Mouse (Mus musculus): ENCODE measurements around the gene Ubr1. TPM values are rescaled to one million over a fixed set of nuclear protein-coding genes. Genes with fewer than 3 reads are reported as not detected.
"Not testable (repeated sequence)": the region's sequence is repeated elsewhere in the genome, so short reads cannot be mapped to it uniquely, and the experiment has no call there.

Ubr1 gene
- total RNA-seq, 2 experiments from 2014 or later = 21.9 TPM

DNA sequence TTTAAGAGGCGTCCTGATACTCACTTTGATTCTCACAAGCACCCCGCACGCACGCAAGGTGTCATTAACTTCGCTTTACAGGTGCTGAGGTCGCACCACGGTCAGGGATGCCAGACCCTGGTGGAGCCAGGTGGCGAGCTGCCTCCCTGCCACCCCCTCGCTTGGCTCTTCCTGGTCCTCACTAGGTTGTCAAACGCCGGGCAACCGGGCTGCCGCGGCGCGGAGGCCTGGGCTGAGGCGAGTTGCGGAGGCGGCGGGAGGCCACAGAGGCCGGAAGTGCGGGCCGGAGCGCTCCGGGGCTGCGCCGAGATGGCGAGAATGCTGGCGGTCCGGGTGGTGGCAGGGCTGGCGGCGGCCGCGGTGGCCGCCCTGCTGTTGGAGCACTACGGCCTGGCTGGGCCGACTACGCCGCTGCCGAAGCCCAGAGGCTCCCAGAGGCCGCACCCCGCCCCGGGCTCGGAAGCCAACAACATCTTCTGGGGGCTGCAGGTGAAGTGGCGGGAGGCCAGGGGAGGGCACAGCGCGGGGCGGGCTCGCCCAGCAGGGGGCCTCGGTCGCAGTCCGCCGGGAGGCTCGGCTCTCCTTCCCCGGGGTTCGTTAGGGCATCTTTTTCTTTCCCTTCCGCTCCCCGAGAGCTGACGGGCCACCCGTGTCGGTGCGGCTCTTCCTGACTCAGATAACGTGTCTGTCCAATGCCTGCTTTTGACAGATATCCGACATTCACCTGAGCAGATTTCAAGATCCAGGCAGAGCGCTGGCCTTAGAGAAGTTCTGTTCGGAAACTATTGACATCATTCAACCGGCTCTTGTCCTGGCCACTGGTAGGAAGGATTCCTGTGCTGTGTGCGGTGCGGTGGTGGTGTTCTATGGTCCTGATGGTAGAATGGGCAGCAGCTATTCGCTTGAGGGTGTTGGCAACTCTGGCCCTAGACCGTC, 6.7 kb upstream of the Ubr1 start, which contains the start of gene Tmem62:
Gene Tmem62 (plus strand): TSS at position 28 of the 936 bp plus-strand sequence.
- ATAC-seq (replicated peaks; ENCODE audit: low FRiP score, poor library complexity, severe bottlenecking) = peak; percentile 82

GRCm38 (mm10) chr2:120976308-120976707, 5.8 kb upstream of the Ubr1 start:
- peak; percentile 61 for ATAC-seq (replicated peaks; ENCODE audit: low FRiP score, poor library complexity, severe bottlenecking)

GRCm38 (mm10) chr2:120972964-120973363, 2.4 kb upstream of the Ubr1 start:
- no peak for ATAC-seq (replicated peaks; ENCODE audit: low FRiP score, poor library complexity, severe bottlenecking)

- ATAC-seq (replicated peaks; ENCODE audit: low FRiP score, poor library complexity, severe bottlenecking) = not testable (repeated sequence)
These were observed 1.7 kb upstream of the Ubr1 start for GRCm38 (mm10) chr2:120972257-120972656.

DNA sequence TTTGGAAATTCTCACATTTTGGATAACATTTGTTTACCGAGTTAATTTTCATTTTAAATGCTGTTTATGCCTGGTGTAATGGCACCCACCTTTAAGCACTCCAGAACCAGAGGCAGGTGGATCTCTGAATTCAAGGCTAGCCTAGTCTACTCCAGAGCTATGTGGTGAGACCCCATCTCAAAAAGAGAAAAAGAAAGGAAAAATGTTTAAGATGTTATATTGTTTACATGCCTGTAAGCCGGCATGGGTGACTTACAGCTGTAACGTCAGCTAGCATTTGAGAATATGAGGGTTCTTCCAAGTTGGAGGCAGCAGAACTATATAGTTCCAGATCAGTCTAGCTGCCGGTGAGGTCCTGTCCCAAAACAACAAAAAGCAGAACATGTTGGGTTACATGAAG, 1.3 kb upstream of the Ubr1 start:
- ATAC-seq (replicated peaks; ENCODE audit: low FRiP score, poor library complexity, severe bottlenecking) = no peak

- peak; percentile 62 for ATAC-seq (replicated peaks; ENCODE audit: low FRiP score, poor library complexity, severe bottlenecking)
These were observed 423 bp downstream of the Ubr1 start for GRCm38 (mm10) chr2:120970045-120970539.

- ATAC-seq (replicated peaks; ENCODE audit: low FRiP score, poor library complexity, severe bottlenecking) = no peak
These were observed 5.0 kb downstream of the Ubr1 start for GRCm38 (mm10) chr2:120965486-120965885.

DNA sequence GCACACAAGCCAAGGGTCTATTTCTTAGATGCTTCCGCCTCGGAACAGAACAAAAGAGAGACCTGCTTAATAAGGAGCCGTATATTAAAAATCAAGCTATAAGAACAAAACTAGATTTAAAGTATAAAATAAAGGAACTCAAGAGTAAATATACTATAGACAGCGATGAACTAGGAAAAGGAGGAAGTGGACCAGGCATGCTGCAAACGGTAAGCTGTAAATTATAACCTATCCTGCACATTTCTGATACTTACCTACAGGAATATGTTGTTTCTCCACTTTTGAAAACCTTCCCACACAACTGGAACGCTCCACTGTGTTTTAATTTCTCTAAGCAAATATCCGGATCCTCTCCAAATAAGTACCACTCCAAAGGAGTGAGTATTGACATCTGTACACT, 7.4 kb downstream of the Ubr1 start:
- ATAC-seq (replicated peaks; ENCODE audit: low FRiP score, poor library complexity, severe bottlenecking) = no peak

- no peak for ATAC-seq (replicated peaks; ENCODE audit: low FRiP score, poor library complexity, severe bottlenecking)
These were observed 10.3 kb downstream of the Ubr1 start for GRCm38 (mm10) chr2:120960261-120960660.

DNA sequence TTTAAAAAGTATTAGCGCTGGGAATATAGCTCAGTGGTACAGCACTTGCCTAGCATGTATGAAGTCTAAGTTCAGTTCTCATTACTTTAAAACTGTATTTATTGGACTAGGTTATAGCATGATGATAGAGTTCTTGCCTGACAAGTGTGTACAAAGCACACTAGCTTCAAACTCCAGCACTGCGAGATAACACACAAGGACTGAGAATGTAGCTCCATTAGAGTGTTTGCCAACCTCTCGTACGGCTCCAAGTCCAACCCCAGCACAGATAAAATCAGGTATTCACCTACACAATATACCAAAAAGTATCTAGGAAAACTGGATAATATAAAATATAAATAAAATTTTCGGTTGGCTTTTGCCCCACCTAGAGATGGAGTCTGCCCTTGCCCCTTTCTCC, 10.7 kb downstream of the Ubr1 start:
- ATAC-seq (replicated peaks; ENCODE audit: low FRiP score, poor library complexity, severe bottlenecking) = no peak

- no peak for ATAC-seq (replicated peaks; ENCODE audit: low FRiP score, poor library complexity, severe bottlenecking)
These were observed 11.2 kb downstream of the Ubr1 start for GRCm38 (mm10) chr2:120959363-120959762.

DNA sequence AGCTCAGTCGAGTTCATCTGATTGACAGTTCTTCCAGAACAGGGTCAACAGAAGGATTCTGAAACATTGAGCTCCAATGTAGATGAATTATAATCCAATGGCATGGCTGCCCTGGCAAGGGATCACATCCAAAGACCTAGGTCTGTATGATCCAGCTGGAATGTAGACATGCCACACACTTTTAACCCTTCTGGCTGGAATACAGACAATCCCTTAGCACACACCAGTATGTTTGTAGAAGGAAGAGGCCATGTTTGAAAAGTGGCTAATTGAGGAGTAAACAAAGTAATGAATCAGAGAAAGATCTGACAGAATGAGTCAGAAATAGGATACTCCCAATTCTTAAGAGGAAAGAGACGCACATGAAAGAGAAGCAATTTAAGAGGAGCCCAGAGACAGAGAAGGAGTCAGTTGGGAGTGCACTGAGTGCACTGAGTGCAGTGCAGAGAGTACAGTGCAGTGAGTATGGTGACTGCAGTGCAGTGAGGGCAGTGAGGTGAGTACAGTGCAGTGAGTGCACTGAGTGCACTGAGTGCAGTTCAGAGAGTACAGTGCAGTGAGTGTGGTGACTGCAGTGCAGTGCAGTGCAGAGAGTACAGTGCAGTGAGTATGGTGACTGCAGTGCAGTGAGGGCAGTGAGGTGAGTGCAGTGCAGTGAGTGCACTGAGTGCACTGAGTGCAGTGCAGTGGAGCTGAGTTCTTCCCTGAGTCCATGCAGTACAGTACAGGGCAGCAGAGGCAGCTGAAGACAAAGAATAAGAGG, 18.2 kb downstream of the Ubr1 start:
- ATAC-seq (replicated peaks; ENCODE audit: low FRiP score, poor library complexity, severe bottlenecking) = peak; percentile 49; the same call in 1 of the 2 replicates

- no peak for ATAC-seq (replicated peaks; ENCODE audit: low FRiP score, poor library complexity, severe bottlenecking)
These were observed 19.3 kb downstream of the Ubr1 start for GRCm38 (mm10) chr2:120951208-120951607.

DNA sequence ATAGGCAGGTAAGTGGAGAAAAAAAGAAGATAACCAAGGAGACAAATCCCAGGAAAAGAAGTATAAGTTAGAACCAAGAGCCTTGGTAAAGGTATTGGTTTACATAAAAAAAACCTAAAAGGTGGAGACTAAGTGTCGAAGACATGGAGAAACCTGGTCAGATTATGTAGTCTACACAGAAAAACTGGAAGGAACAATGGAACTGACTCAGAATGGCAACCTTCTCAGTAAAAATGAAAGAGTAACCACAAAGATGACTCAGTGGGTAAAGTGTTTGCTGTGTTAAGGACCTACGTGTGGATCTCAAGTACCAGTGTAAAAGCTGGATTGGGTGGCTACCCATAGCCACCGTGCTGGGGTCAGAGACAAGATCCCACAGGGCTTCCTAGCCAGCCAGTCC, 37.5 kb downstream of the Ubr1 start:
- ATAC-seq (replicated peaks; ENCODE audit: low FRiP score, poor library complexity, severe bottlenecking) = no peak

DNA sequence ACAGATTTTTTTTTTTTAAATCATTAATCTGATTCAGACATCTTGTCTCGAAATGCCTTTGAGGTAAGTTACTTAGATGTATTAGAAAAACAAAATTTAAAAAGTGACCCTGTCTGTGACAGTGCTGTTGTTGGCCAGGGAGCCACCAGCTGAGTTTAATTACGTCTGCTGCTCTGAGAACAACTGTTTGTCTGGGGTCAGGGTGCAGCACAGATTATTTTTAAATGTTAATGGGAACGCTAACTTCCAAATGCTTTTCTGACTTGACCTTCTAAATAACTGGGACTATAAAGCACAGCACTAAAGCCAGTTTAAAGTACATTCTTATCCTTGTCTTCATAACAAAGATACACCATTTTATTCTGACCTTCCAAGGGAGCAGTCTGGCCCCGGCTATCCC, 61.0 kb downstream of the Ubr1 start:
- no peak for ATAC-seq (replicated peaks; ENCODE audit: low FRiP score, poor library complexity, severe bottlenecking)

- ATAC-seq (replicated peaks; ENCODE audit: low FRiP score, poor library complexity, severe bottlenecking) = no peak
These were observed 74.2 kb downstream of the Ubr1 start for GRCm38 (mm10) chr2:120896361-120896760.

DNA sequence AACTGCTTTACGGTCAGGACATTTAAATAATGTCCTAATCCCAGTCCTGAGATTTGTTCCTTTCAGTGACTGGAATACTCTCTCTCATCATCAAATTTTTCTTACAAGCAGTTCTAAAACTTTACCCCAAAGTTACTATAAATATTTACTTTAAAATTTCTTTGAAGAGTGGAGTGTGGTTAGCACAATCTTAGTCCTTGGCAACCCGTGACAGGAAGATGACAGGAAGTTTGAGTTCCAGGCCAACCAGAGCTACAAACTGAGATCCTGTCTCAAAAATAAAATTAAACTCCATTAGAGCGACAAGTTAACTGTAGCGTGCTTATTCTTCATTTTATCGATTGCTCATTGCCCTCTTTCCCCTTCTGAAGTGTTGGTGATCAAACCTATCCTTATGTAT, 82.9 kb downstream of the Ubr1 start:
- no peak for ATAC-seq (replicated peaks; ENCODE audit: low FRiP score, poor library complexity, severe bottlenecking)

GRCm38 (mm10) chr2:120873192-120873591, 97.3 kb downstream of the Ubr1 start:
- no peak for ATAC-seq (replicated peaks; ENCODE audit: low FRiP score, poor library complexity, severe bottlenecking)

DNA sequence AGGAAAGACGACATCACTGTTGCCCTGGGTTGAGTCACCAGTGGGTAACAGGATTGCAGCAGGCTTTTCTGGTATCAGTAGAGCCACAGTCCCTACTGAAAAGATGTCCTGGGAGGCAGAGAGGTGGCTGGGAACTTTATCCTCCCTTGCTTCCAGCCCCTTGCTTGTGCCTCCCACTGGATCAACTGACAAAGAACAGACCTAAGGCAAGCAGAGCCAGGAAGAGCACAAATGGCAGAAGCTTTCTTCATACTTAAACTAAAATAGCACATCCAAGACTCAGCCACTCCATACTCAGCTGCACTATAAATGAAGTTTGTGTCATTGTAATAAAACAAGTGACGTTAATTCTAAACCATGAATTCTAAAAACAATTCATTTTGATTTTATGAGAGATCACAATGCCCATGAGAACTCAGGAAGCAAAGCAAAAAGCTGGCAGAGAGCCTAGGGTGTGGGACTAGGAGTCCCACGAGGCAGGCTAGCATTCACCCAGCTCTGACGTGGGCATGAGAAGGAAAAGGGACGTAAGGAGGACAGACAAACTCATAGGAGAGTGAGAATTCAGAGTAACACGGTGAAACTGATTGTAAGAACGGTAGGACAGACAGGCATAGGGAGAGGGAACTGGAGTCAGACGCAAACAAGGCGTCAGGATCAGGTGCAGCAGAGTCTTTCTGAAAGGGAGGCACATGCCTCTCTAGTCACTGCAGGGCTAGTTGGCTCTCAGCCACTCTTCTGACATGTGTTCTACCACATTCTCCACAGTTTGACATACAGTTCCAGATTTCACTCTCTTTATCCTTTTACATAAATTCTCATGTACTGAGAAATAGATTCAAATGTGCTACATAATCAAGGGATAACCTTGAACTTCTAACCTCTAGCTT, 98.8 kb downstream of the Ubr1 start:
- ATAC-seq (replicated peaks; ENCODE audit: low FRiP score, poor library complexity, severe bottlenecking) = no peak; the same call in 1 of the 2 replicates

DNA sequence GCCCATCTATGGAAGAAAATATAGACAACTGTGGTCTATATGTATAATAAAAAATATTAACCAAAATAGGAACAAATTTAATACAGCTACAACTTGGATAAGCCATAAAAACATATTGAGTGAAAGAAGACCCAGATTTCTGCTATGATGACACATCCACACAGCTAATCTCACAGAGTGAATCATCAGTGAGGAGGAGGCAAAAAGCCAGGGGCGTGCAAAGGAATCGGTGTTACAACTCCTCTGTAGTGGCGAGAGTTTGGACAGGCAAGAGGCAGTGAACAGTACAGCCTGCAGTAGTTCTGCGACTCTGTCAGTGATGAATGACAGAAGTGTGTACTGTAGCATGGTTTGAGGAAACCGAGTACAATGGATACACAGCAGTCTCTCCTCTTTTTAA, 103.2 kb downstream of the Ubr1 start:
- no peak for ATAC-seq (replicated peaks; ENCODE audit: low FRiP score, poor library complexity, severe bottlenecking)
